Mouse (Mus musculus) adrenal gland (tissue): ENCODE measurements around the gene Pde10a.

Source experiments
- intact Hi-C: fragments of 180-260 bp; cut with DNase I; formaldehyde crosslinking; loops from one replicate; pipeline ENCODE4 v1.15.1; 2025
- long read RNA-seq, 2 experiments: library from polyadenylated mRNA; unstranded; transcript quantifications; one replicate each; pipeline ENCODE4 v2.0.0; 2020; ENCODE audit warnings: borderline replicate concordance in 1 of 2; ENCODE audit not compliant: insufficient replicate concordance in 1 of 2

Gene Pde10a
- long read RNA-seq, experiment 1, full-length matches to known transcripts, result 1 of 5 reads
- long read RNA-seq, experiment 1, partial matches to known transcripts, result 0 of 5 reads
- long read RNA-seq, experiment 1, other reads (novel, unspliced or antisense), result 4 of 5 reads
- long read RNA-seq, experiment 2, partial matches to known transcripts, result 24 of 63 reads
- long read RNA-seq, experiment 2, other reads (novel, unspliced or antisense), result 39 of 63 reads

- intact Hi-C loops, result no loop called here
These were observed at the start of gene Pde10a for GRCm38 (mm10) chr17:8525225-8525721. Gene Pde10a (plus strand): TSS chr17:8525372.

GRCm38 (mm10) chr17:8478554-8478953, 46.6 kb upstream of the Pde10a start:
- intact Hi-C loops, result no loop called here

GRCm38 (mm10) chr17:8479493-8480128, 45.6 kb upstream of the Pde10a start:
- intact Hi-C loops, result no loop called here

GRCm38 (mm10) chr17:8481797-8482196, 43.4 kb upstream of the Pde10a start:
- intact Hi-C loops, result no loop called here

GRCm38 (mm10) chr17:8482876-8483275, 42.3 kb upstream of the Pde10a start:
- intact Hi-C loops, result no loop called here

GRCm38 (mm10) chr17:8484246-8484645, 40.9 kb upstream of the Pde10a start:
- intact Hi-C loops, result no loop called here

GRCm38 (mm10) chr17:8485146-8485545, 40.0 kb upstream of the Pde10a start:
- intact Hi-C loops, result no loop called here

- intact Hi-C loops, result no loop called here
These were observed 37.3 kb upstream of the Pde10a start for GRCm38 (mm10) chr17:8487824-8488223.

GRCm38 (mm10) chr17:8490971-8491370, 34.2 kb upstream of the Pde10a start:
- intact Hi-C loops, result no loop called here

- intact Hi-C loops, result no loop called here
These were observed 31.7 kb upstream of the Pde10a start for GRCm38 (mm10) chr17:8493461-8493860.

- intact Hi-C loops, result no loop called here
These were observed 27.0 kb upstream of the Pde10a start for GRCm38 (mm10) chr17:8498151-8498550.

GRCm38 (mm10) chr17:8498655-8499054, 26.5 kb upstream of the Pde10a start:
- intact Hi-C loops, result no loop called here

GRCm38 (mm10) chr17:8499564-8500117, 25.5 kb upstream of the Pde10a start:
- intact Hi-C loops, result no loop called here

GRCm38 (mm10) chr17:8504381-8504780, 20.8 kb upstream of the Pde10a start:
- intact Hi-C loops, result no loop called here

- intact Hi-C loops, result no loop called here
These were observed 19.3 kb upstream of the Pde10a start for GRCm38 (mm10) chr17:8505669-8506426.

GRCm38 (mm10) chr17:8506726-8507125, 18.4 kb upstream of the Pde10a start:
- intact Hi-C loops, result no loop called here

- intact Hi-C loops, result no loop called here
These were observed 17.5 kb upstream of the Pde10a start for GRCm38 (mm10) chr17:8507654-8508053.

GRCm38 (mm10) chr17:8508305-8509141, 16.6 kb upstream of the Pde10a start:
- intact Hi-C loops, result no loop called here

- intact Hi-C loops, result no loop called here
These were observed 9.2 kb upstream of the Pde10a start for GRCm38 (mm10) chr17:8516006-8516405.

- intact Hi-C loops, result no loop called here
These were observed 1.2 kb upstream of the Pde10a start for GRCm38 (mm10) chr17:8523986-8524385.
